Mouse (Mus musculus) gonadal fat pad, adult 2 months (tissue): ENCODE results near the gene Pcsk4. TPM values are rescaled to one million over a fixed set of nuclear protein-coding genes. Genes with fewer than 3 reads are reported as not detected.

Experiments used
- DNase-seq: peaks from one replicate; pipeline ENCODE4 v3.0.0-alpha.2; 2012; ENCODE audit warnings: low read depth
- polyA plus RNA-seq: library from polyadenylated mRNA; depleted of rRNA; stranded (reverse); fragments of >200 nt; gene quantifications from 2 replicates; pipeline ENCODE4 v1.2.3, GENCODE M21; 2012; rRNA removed

Gene Pcsk4
- polyA plus RNA-seq, 1 experiment: 10.4 TPM

- no peak for DNase-seq
Observed at GRCm38 (mm10) chr10:80271870-80272585, 57.3 kb downstream of the Pcsk4 start.

Other genes starting within 250 kb of the Pcsk4 start
- gene Sbno2, start 223.9 kb downstream of the Pcsk4 start, polyA plus RNA-seq: 32.3 and 38.6 TPM in 2 replicates
- 108 TPM in 2 replicates for gene Stk11, start 213.7 kb downstream of the Pcsk4 start, polyA plus RNA-seq
- gene Atp5d, start 190.9 kb downstream of the Pcsk4 start, polyA plus RNA-seq: 561 and 619 TPM in 2 replicates
- gene Cbarp, start 188.7 kb downstream of the Pcsk4 start, polyA plus RNA-seq: 32.6 and 47.3 TPM in 2 replicates
- 35.1 and 46.4 TPM in 2 replicates for gene Midn, start 181.2 kb downstream of the Pcsk4 start, polyA plus RNA-seq
- 159 and 198 TPM in 2 replicates for gene Cirbp, start 163.5 kb downstream of the Pcsk4 start, polyA plus RNA-seq
- 9.3 and 13.7 TPM in 2 replicates for gene 1600002K03Rik, start 156.6 kb downstream of the Pcsk4 start, polyA plus RNA-seq
- gene Efna2, start 150.0 kb downstream of the Pcsk4 start, polyA plus RNA-seq: 3.2 and 4.0 TPM in 2 replicates
- gene Mum1, start 103.1 kb downstream of the Pcsk4 start, polyA plus RNA-seq: 52.5 and 54.1 TPM in 2 replicates
- gene Ndufs7, start 80.4 kb downstream of the Pcsk4 start, polyA plus RNA-seq: 335 and 336 TPM in 2 replicates
- 252 and 295 TPM in 2 replicates for gene Gamt, start 68.5 kb downstream of the Pcsk4 start, polyA plus RNA-seq
- 43.5 and 68.3 TPM in 2 replicates for gene Dazap1, start 68.0 kb downstream of the Pcsk4 start, polyA plus RNA-seq
- 1,514 and 1,586 TPM in 2 replicates for gene Rps15, start 37.0 kb downstream of the Pcsk4 start, polyA plus RNA-seq
- 1.4 and 1.5 TPM in 2 replicates for gene Apc2, start 33.5 kb downstream of the Pcsk4 start, polyA plus RNA-seq
- 55.9 and 62.7 TPM in 2 replicates for gene 2310011J03Rik, start 9.0 kb downstream of the Pcsk4 start, polyA plus RNA-seq
- 28.7 and 51.2 TPM in 2 replicates for gene Reep6, start 455 bp upstream of the Pcsk4 start, polyA plus RNA-seq
- gene Adamtsl5, start 18.9 kb upstream of the Pcsk4 start, polyA plus RNA-seq: 11.2 and 18.2 TPM in 2 replicates
- 0.57 and 0.93 TPM in 2 replicates for gene Plk5, start 27.0 kb upstream of the Pcsk4 start, polyA plus RNA-seq
- 13.3 and 19.1 TPM in 2 replicates for gene Mex3d, start 58.2 kb upstream of the Pcsk4 start, polyA plus RNA-seq
- gene Mbd3, start 70.1 kb upstream of the Pcsk4 start, polyA plus RNA-seq: 145 and 160 TPM in 2 replicates
- gene Uqcr11, start 77.3 kb upstream of the Pcsk4 start, polyA plus RNA-seq: 1,967 and 2,574 TPM in 2 replicates
- gene Tcf3, start 104.1 kb upstream of the Pcsk4 start, polyA plus RNA-seq: 56.8 and 63.8 TPM in 2 replicates
- gene Onecut3, start 165.3 kb upstream of the Pcsk4 start, polyA plus RNA-seq: not detected in 2 replicates
- 9.0 and 9.6 TPM in 2 replicates for gene Atp8b3, start 209.6 kb upstream of the Pcsk4 start, polyA plus RNA-seq
- 35.3 and 36.9 TPM in 2 replicates for gene Rexo1, start 232.1 kb upstream of the Pcsk4 start, polyA plus RNA-seq
- 20.8 and 30.5 TPM in 2 replicates for gene Klf16, start 247.8 kb upstream of the Pcsk4 start, polyA plus RNA-seq